Comparison of ENCODE assay signal across 8 mouse cellular contexts in the genomic region with DNA sequence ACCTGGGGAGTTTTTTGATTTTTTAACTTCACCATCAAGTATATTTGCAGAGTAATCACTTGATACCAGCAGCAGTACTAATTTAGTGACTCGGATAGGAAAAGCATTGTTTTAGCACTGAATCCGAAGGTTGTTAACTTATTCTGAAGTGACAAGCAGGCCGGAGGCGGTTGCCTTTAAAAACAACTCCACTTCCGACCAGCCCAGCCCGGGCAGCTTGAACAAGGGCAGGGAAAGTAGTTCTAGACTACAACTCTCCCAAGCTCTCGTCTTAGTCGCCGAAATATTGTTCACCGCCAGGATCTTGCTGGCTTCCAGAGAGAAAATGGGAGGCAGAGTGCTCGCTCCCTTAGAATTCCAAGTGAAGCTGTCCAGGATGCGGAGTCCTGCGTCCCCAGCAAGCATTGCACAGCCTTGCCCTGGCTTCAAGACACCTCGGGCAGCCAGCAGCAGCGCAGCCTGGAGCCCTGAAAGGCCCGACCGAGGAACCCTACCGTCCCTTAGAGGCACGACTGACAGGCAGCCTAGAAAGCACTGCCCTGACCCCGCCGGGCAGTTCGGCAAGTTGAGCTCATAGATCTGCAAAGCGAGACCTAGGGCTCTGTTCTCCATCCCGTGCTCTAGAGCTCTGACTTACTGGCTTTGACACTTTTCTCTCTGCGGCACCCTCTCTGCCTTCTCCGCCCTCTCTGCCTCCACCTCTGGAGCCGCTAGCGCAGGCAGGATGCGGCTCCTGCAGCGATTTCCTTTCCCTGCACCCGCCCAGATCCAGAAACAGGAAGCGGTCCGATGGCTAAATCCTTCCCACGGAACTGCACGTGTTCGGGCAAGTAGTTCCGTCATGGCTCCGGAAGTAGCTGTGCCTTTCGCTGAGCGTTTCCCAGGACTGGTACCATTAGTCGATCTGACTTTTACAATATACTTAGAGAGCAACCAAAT. TPM values are rescaled to one million over a fixed set of nuclear protein-coding genes. Genes with fewer than 3 reads are reported as not detected.
DNase-seq lines count a peak whose midpoint lies in the region; ATAC-seq lines count a peak whose summit lies in the region.

Klhl20 (minus strand) TSS at position 786 of the 939 bp plus-strand sequence.

- peak within 1 kb of the TSS; percentile 89 for H3K9ac ChIP-seq in lung, embryonic 16.5 days (ENCODE audit: low read length)

- peak within 1 kb of the TSS; percentile 83 for H3K27ac ChIP-seq in lung, embryonic 16.5 days (ENCODE audit: low read length)

- DNase-seq in MEL-GATA-1-ER (ENCODE audit: extremely low read depth, low read depth) = peak; percentile 93
- peak; percentile 95 for DNase-seq in cerebellum, adult 8-10 months
- DNase-seq in forelimb bud, embryonic 11.5 days (ENCODE audit: low read depth, low spot score) = peak; percentile 96
- DNase-seq in layer of hippocampus, adult 9-10 months (ENCODE audit: low spot score) = peak; percentile 95
- peak; percentile 93 for DNase-seq in ovary, postnatal 10 days (ENCODE audit: low spot score)
- peak; percentile 85 to 93 for DNase-seq in thymus, postnatal 10 days (ENCODE audit: low spot score in 2 of 2)

- peak within 1 kb of the TSS; percentile 78 for H3K4me3 ChIP-seq in lung, embryonic 16.5 days (ENCODE audit: low read length)

- H3K4me1 ChIP-seq in lung, embryonic 16.5 days (replicated peaks; ENCODE audit: control insufficient read depth, insufficient read depth, low read length) = peaks cover 8% of the 10 kb centered on the region

- H3K9me3 ChIP-seq in lung, embryonic 16.5 days (ENCODE audit: control insufficient read depth, low read length) = no peaks in the 10 kb centered on the region

- peak within 1 kb of the TSS; percentile 82 for H3K4me2 ChIP-seq in lung, embryonic 16.5 days (ENCODE audit: low read depth, low read length)

- no peaks in the 10 kb centered on the region for H3K27me3 ChIP-seq in lung, embryonic 16.5 days (ENCODE audit: control insufficient read depth, insufficient read depth, low read depth, low read length)

- 1% methylated on average over 41 of the region's 41 CpGs for WGBS in lung, embryonic 16.5 days

- ATAC-seq in hematopoietic stem cell, adult 5-6 weeks (replicated peaks in 1 of 2; ENCODE audit: insufficient read depth in 1 of 2, low FRiP score in 2 of 2, low TSS enrichment in 1 of 2, low read depth in 1 of 2, poor library complexity in 2 of 2, severe bottlenecking in 2 of 2) = peak; percentile 98 to 99
- ATAC-seq in lung, embryonic 16.5 days (ENCODE audit: low read depth) = peak; percentile 97

- no peaks in the 10 kb centered on the region for H3K36me3 ChIP-seq in lung, embryonic 16.5 days (ENCODE audit: control insufficient read depth, insufficient read depth, low read length)

RNA-seq across cellular contexts. Expression of gene Klhl20, which starts in this region (rescaled TPM):
- 22.5 and 22.8 TPM in 2 replicates for total RNA-seq in hematopoietic stem cell, adult 5-6 weeks (2017)
- 15.4 and 15.8 TPM in 2 replicates for polyA plus RNA-seq in lung, embryonic 16.5 days (2015; fragmentation: Nextera tagmentation; extraction: Ambion mirVana)

Comparison
In these comparisons a context has a peak if more than half of its experiments do, and no peak if none do; other contexts are left out.
1. Peak in every context shown above with its lines: DNase-seq, ATAC-seq, H3K4me3 ChIP-seq and H3K27ac ChIP-seq.